Mouse (Mus musculus) ovary, postnatal 14 days (tissue): ENCODE results near the gene Smg8.

Source experiments
- DNase-seq: peaks from one replicate; pipeline ENCODE4 v3.0.0; 2022; ENCODE audit warnings: low spot score

The Smg8 gene

DNA sequence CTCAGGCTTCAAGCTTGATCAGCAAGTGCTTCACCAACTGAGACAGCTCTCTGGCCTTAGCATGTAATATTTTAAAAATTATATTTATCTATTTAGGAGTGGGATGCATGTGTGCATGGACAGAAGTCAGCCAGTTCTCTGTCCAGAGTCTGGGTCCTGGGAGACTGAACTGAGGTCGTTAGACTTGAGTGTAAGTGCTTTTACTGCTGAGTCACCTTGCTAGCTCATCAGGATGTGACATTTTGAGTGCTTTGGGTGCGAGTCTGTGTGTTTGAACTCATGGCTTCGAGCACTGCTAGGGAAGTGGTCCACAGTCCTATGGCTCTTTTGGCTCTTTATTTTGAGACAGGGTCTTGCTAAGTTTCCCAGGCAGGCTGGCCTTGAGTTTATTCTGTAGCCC is 43.5 kb downstream of the Smg8 start:
- DNase-seq, result no peak

DNA sequence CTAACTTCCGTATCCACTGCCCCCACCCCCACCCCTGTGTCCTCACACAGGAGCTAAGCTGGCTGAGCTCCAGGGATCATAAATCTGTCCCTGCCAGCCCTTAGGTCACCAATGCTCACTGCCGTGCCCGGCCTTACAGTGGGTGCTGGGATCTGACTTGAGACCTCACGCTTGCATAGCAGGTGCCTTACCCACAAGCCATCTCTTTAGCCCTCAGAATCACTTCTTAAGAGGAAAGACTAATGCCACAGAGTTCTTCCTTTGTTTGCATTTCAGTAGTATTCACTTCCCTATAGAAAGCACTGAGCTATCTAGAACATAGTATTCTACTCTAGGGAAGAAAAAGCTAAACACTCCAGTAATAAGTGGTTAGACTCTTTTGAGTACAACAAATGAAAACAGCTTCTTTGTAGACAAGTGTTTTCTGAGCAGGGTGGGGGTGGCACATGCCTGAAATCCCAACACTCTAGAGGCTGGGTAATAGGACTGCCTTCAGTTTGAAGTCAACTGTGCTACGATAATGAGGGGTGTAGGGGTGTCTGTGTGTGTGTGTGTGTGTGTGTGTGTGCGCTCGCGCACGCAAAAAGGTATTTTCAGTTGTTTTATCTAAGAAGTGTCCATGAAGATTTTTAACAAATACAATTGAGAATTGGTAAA is 47.1 kb downstream of the Smg8 start:
- no peak for DNase-seq

DNA sequence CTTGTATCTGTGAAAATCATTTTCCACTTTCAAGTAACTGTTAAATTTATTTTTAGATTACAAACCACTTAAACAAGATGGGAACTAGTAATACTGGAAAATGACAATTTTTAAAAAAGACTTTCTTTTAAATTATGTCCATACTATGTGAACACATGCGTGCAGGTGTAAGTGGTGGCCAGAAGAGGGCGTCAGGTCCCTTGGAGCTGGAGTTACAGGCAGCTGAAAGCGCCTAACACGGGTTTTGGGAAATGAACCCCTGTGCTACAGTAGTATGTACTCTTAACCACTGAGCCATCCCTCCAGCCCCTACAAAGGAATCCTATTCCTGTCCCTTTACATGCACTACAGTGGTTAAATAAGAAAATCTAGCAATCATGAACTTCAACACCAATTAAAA is 50.4 kb downstream of the Smg8 start:
- no peak for DNase-seq

- DNase-seq, result no peak
Measured at GRCm38 (mm10) chr11:87028212-87028611, 58.4 kb downstream of the Smg8 start.
